Mouse (Mus musculus): Measurements from ENCODE around the gene Tjp1. TPM values are rescaled to one million over a fixed set of nuclear protein-coding genes. Genes with fewer than 3 reads are reported as not detected.

Gene Tjp1
- polyA plus RNA-seq, 1 experiment from 2014 or later: 0.10 TPM

DNA sequence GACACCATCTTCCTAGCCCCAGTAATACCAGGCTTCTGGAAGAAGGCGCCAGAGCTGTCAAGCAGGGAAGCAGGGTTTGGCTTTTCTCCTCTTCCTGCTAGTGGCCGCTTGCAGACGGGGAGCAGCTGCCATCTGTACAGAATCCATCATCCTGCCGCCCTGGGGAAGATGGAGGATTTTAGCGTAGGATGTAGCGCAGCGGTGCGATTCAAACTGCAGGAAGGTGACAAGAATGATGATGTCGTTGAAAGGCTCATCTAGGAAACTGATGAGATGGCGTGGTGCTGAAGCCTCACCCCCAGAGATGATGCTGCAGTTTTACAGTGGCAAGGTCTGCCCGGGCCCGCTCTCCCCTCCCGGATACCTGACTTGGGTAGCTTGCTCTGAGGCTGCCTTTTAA lies 248.3 kb downstream of the Tjp1 start:
- Histone ChIP-seq H3K36me3 (ENCODE audit: inconsistent target) (no peaks in the 10 kb centered on the region), H3K79me2 (ENCODE audit: inconsistent target) (no peaks in the 10 kb centered on the region), H3K4me3 (ENCODE audit: inconsistent target) (no peak overlapping the region), H3K27ac (no peak overlapping the region)
- WGBS (ENCODE audit: missing documents): 83% methylated on average over 13 of the region's 13 CpGs

DNA sequence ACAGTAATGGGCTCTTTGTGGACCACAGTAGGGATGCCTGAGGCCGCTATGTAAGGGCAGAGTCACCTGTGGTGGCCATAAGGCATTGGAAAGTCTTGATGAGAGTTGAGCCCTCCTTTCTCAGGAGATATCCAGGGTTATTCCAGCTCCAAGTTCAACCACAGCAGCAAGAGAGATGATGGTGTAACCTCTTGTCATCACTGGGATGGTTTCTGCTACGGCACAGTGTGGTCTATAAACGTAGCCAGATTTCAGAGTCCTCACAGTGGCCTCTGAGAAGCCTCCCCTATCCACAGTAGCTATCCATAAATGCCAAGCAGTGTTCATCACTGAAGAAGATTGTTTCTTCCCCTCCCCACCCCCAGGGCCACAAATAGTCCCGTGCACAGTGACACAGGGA lies 251.8 kb downstream of the Tjp1 start:
- WGBS (ENCODE audit: missing documents): 76% methylated on average over 3 of the region's 4 CpGs
- H3K79me2 ChIP-seq (ENCODE audit: inconsistent target): no peaks in the 10 kb centered on the region
- H3K4me3 ChIP-seq (ENCODE audit: inconsistent target): no peak overlapping the region
- no peaks in the 10 kb centered on the region for H3K36me3 ChIP-seq (ENCODE audit: inconsistent target)
- no peak overlapping the region for H3K27ac ChIP-seq

- Histone ChIP-seq H3K79me2 (ENCODE audit: inconsistent target) (no peaks in the 10 kb centered on the region), H3K4me3 (ENCODE audit: inconsistent target) (no peak overlapping the region), H3K27ac (no peak overlapping the region), H3K36me3 (ENCODE audit: inconsistent target) (no peaks in the 10 kb centered on the region)
- 84% methylated on average over 5 of the region's 5 CpGs for WGBS (ENCODE audit: missing documents)
These were observed 253.4 kb downstream of the Tjp1 start for GRCm38 (mm10) chr7:65274216-65274615.

DNA sequence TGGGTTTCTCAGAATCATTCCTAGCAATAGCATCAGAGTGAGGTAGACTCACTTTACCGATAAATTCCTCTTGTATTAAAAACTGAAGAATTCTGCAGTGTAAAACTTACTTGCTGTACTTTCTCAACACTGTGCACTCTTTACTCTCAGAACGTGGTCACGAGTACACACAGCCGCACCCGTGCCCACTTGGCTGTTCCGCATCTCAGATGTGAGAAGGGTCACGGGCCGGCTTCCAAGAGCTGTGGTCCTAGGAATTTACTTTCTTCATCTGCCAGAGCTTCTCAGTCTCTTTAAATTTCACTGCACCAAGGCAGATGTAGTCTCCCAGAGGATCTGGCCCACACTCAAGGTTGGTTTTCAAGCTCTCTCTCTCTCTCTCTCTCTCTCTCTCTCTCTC lies 277.9 kb downstream of the Tjp1 start:
- H3K4me3 ChIP-seq (ENCODE audit: inconsistent target): no peak overlapping the region
- no peaks in the 10 kb centered on the region for H3K79me2 ChIP-seq (ENCODE audit: inconsistent target)
- 94% methylated on average over 7 of the region's 8 CpGs for WGBS (ENCODE audit: missing documents)
- H3K27ac ChIP-seq: no peak overlapping the region
- no peaks in the 10 kb centered on the region for H3K36me3 ChIP-seq (ENCODE audit: inconsistent target)

Other genes starting within 250 kb of the Tjp1 start
- 2.2 to 7.2 TPM (median 5.0 TPM) in 3 replicates for gene Tarsl2, start 117.1 kb upstream of the Tjp1 start, polyA plus RNA-seq (2018)
- gene Tm2d3, start 163.4 kb upstream of the Tjp1 start, polyA plus RNA-seq (2018): 28.5 to 42.7 TPM (median 37.1 TPM) in 3 replicates